Mouse (Mus musculus): ENCODE data around the gene 4921536K21Rik. TPM values are rescaled to one million over a fixed set of nuclear protein-coding genes. Genes with fewer than 3 reads are reported as not detected.

4921536K21Rik gene
- polyA plus RNA-seq, 1 experiment from 2014 or later: 0.47 TPM

- Histone ChIP-seq H3K27me3 (ENCODE audit: control insufficient read depth, insufficient read depth, low read length) (no peaks in the 10 kb centered on the region), H3K36me3 (ENCODE audit: control insufficient read depth, insufficient read depth, low read length) (no peaks in the 10 kb centered on the region), H3K9ac (ENCODE audit: low read length) (no peak overlapping the region), H3K4me2 (ENCODE audit: low read depth, severe bottlenecking) (no peak overlapping the region), H3K4me1 (ENCODE audit: control insufficient read depth, insufficient read depth, low read length) (no peaks in the 10 kb centered on the region), H3K9me3 (ENCODE audit: control insufficient read depth, low read length) (no peaks in the 10 kb centered on the region), H3K4me3 (ENCODE audit: low read depth, low read length) (no peak overlapping the region), H3K27ac (replicated peaks; ENCODE audit: low read depth, low read length) (no peak overlapping the region)
- WGBS: 94% methylated on average over 5 of the region's 5 CpGs
- DNase-seq (ENCODE audit: low spot score) (no peak), ATAC-seq (ENCODE audit: insufficient number of reproducible peaks, low FRiP score, low TSS enrichment, low read depth) (no peak)
Measured at GRCm38 (mm10) chr11:3855846-3856245, 39.1 kb downstream of the 4921536K21Rik start.

- H3K9me3 ChIP-seq (ENCODE audit: control insufficient read depth, low read length): no peaks in the 10 kb centered on the region
- H3K36me3 ChIP-seq (ENCODE audit: control insufficient read depth, insufficient read depth, low read length): no peaks in the 10 kb centered on the region
- no peaks in the 10 kb centered on the region for H3K27me3 ChIP-seq (ENCODE audit: control insufficient read depth, insufficient read depth, low read length)
- ATAC-seq (ENCODE audit: insufficient number of reproducible peaks, low FRiP score, low TSS enrichment, low read depth) (no peak), DNase-seq (ENCODE audit: low spot score) (no peak)
- 94% methylated on average over 3 of the region's 3 CpGs for WGBS
- H3K4me1 ChIP-seq (ENCODE audit: control insufficient read depth, insufficient read depth, low read length): no peaks in the 10 kb centered on the region
- no peak overlapping the region for H3K4me3 ChIP-seq (ENCODE audit: low read depth, low read length)
- no peak overlapping the region for H3K9ac ChIP-seq (ENCODE audit: low read length)
- no peak overlapping the region for H3K27ac ChIP-seq (replicated peaks; ENCODE audit: low read depth, low read length)
- H3K4me2 ChIP-seq (ENCODE audit: low read depth, severe bottlenecking): no peak overlapping the region
Measured at GRCm38 (mm10) chr11:3854156-3854555, 40.7 kb downstream of the 4921536K21Rik start.

- Histone ChIP-seq H3K4me2 (ENCODE audit: low read depth, severe bottlenecking) (no peak overlapping the region), H3K27ac (replicated peaks; ENCODE audit: low read depth, low read length) (no peak overlapping the region), H3K36me3 (ENCODE audit: control insufficient read depth, insufficient read depth, low read length) (no peaks in the 10 kb centered on the region), H3K27me3 (ENCODE audit: control insufficient read depth, insufficient read depth, low read length) (no peaks in the 10 kb centered on the region), H3K4me3 (ENCODE audit: low read depth, low read length) (no peak overlapping the region), H3K9ac (ENCODE audit: low read length) (no peak overlapping the region), H3K4me1 (ENCODE audit: control insufficient read depth, insufficient read depth, low read length) (no peaks in the 10 kb centered on the region), H3K9me3 (ENCODE audit: control insufficient read depth, low read length) (no peaks in the 10 kb centered on the region)
- ATAC-seq (ENCODE audit: insufficient number of reproducible peaks, low FRiP score, low TSS enrichment, low read depth) (no peak), DNase-seq (ENCODE audit: low spot score) (no peak)
- WGBS: 89% methylated on average over 5 of the region's 5 CpGs
Measured at GRCm38 (mm10) chr11:3853481-3854034, 41.3 kb downstream of the 4921536K21Rik start.

- 93% methylated on average over 10 of the region's 10 CpGs for WGBS
- Histone ChIP-seq H3K4me2 (ENCODE audit: low read depth, severe bottlenecking) (no peak overlapping the region), H3K9me3 (ENCODE audit: control insufficient read depth, low read length) (no peaks in the 10 kb centered on the region), H3K9ac (ENCODE audit: low read length) (no peak overlapping the region), H3K27ac (replicated peaks; ENCODE audit: low read depth, low read length) (no peak overlapping the region), H3K4me3 (ENCODE audit: low read depth, low read length) (no peak overlapping the region), H3K4me1 (ENCODE audit: control insufficient read depth, insufficient read depth, low read length) (no peaks in the 10 kb centered on the region), H3K36me3 (ENCODE audit: control insufficient read depth, insufficient read depth, low read length) (no peaks in the 10 kb centered on the region), H3K27me3 (ENCODE audit: control insufficient read depth, insufficient read depth, low read length) (no peaks in the 10 kb centered on the region)
- DNase-seq (ENCODE audit: low spot score): no peak
- no peak for ATAC-seq (ENCODE audit: insufficient number of reproducible peaks, low FRiP score, low TSS enrichment, low read depth)
Measured at GRCm38 (mm10) chr11:3853031-3853430, 41.9 kb downstream of the 4921536K21Rik start.

- Histone ChIP-seq H3K4me3 (ENCODE audit: low read depth, low read length) (no peak overlapping the region), H3K27ac (replicated peaks; ENCODE audit: low read depth, low read length) (no peak overlapping the region), H3K4me2 (ENCODE audit: low read depth, severe bottlenecking) (no peak overlapping the region), H3K27me3 (ENCODE audit: control insufficient read depth, insufficient read depth, low read length) (no peaks in the 10 kb centered on the region), H3K9me3 (ENCODE audit: control insufficient read depth, low read length) (no peaks in the 10 kb centered on the region), H3K9ac (ENCODE audit: low read length) (no peak overlapping the region), H3K36me3 (ENCODE audit: control insufficient read depth, insufficient read depth, low read length) (no peaks in the 10 kb centered on the region), H3K4me1 (ENCODE audit: control insufficient read depth, insufficient read depth, low read length) (no peaks in the 10 kb centered on the region)
- WGBS: 74% methylated on average over 4 of the region's 4 CpGs
- no peak for ATAC-seq (ENCODE audit: insufficient number of reproducible peaks, low FRiP score, low TSS enrichment, low read depth)
- no peak for DNase-seq (ENCODE audit: low spot score)
Measured at GRCm38 (mm10) chr11:3851872-3852271, 43.0 kb downstream of the 4921536K21Rik start.

- H3K36me3 ChIP-seq (ENCODE audit: control insufficient read depth, insufficient read depth, low read length): no peaks in the 10 kb centered on the region
- H3K4me3 ChIP-seq (ENCODE audit: low read depth, low read length): no peak overlapping the region
- H3K27ac ChIP-seq (replicated peaks; ENCODE audit: low read depth, low read length): no peak overlapping the region
- no peaks in the 10 kb centered on the region for H3K27me3 ChIP-seq (ENCODE audit: control insufficient read depth, insufficient read depth, low read length)
- H3K9me3 ChIP-seq (ENCODE audit: control insufficient read depth, low read length): no peaks in the 10 kb centered on the region
- ATAC-seq (ENCODE audit: insufficient number of reproducible peaks, low FRiP score, low TSS enrichment, low read depth): no peak
- H3K9ac ChIP-seq (ENCODE audit: low read length): no peak overlapping the region
- H3K4me1 ChIP-seq (ENCODE audit: control insufficient read depth, insufficient read depth, low read length): no peaks in the 10 kb centered on the region
- DNase-seq (ENCODE audit: low spot score): no peak
- no peak overlapping the region for H3K4me2 ChIP-seq (ENCODE audit: low read depth, severe bottlenecking)
- WGBS: 65% methylated on average over 4 of the region's 5 CpGs
Measured at GRCm38 (mm10) chr11:3850746-3851277, 44.1 kb downstream of the 4921536K21Rik start.

- ATAC-seq (ENCODE audit: insufficient number of reproducible peaks, low FRiP score, low TSS enrichment, low read depth): no peak
Measured at GRCm38 (mm10) chr11:3850315-3850614, 44.6 kb downstream of the 4921536K21Rik start.

GRCm38 (mm10) chr11:3849469-3850314 lies 45.2 kb downstream of the 4921536K21Rik start:
- H3K9ac ChIP-seq (ENCODE audit: low read length): no peak overlapping the region
- H3K27me3 ChIP-seq (ENCODE audit: control insufficient read depth, insufficient read depth, low read length): no peaks in the 10 kb centered on the region
- no peaks in the 10 kb centered on the region for H3K4me1 ChIP-seq (ENCODE audit: control insufficient read depth, insufficient read depth, low read length)
- H3K4me2 ChIP-seq (ENCODE audit: low read depth, severe bottlenecking): no peak overlapping the region
- no peaks in the 10 kb centered on the region for H3K9me3 ChIP-seq (ENCODE audit: control insufficient read depth, low read length)
- ATAC-seq (ENCODE audit: insufficient number of reproducible peaks, low FRiP score, low TSS enrichment, low read depth) (no peak), DNase-seq (ENCODE audit: low spot score) (no peak)
- no peak overlapping the region for H3K4me3 ChIP-seq (ENCODE audit: low read depth, low read length)
- 83% methylated on average over 15 of the region's 15 CpGs for WGBS
- H3K36me3 ChIP-seq (ENCODE audit: control insufficient read depth, insufficient read depth, low read length): no peaks in the 10 kb centered on the region
- H3K27ac ChIP-seq (replicated peaks; ENCODE audit: low read depth, low read length): no peak overlapping the region

More at GRCm38 (mm10) chr11:3850315-3850614, 44.6 kb downstream of the 4921536K21Rik start:
- Histone ChIP-seq H3K9me3 (ENCODE audit: control insufficient read depth, low read length) (no peaks in the 10 kb centered on the region), H3K27me3 (ENCODE audit: control insufficient read depth, insufficient read depth, low read length) (no peaks in the 10 kb centered on the region), H3K4me3 (ENCODE audit: low read depth, low read length) (no peak overlapping the region), H3K27ac (replicated peaks; ENCODE audit: low read depth, low read length) (no peak overlapping the region), H3K36me3 (ENCODE audit: control insufficient read depth, insufficient read depth, low read length) (no peaks in the 10 kb centered on the region), H3K4me1 (ENCODE audit: control insufficient read depth, insufficient read depth, low read length) (no peaks in the 10 kb centered on the region), H3K9ac (ENCODE audit: low read length) (no peak overlapping the region), H3K4me2 (ENCODE audit: low read depth, severe bottlenecking) (no peak overlapping the region)
- DNase-seq (ENCODE audit: low spot score): no peak
- 77% methylated on average over 2 of the region's 2 CpGs for WGBS
